Mouse (Mus musculus) heart, embryonic 14.5 days (tissue): ENCODE measurements around the gene Blm. TPM values are rescaled to one million over a fixed set of nuclear protein-coding genes. Genes with fewer than 3 reads are reported as not detected.

Source experiments
- ATAC-seq: fragments of 200-750 bp; cut with Nextera tagmentation; 2 replicates; pipeline ENCODE4 v1.8.0; 2017; ENCODE audit warnings: low read depth, moderate TSS enrichment; ENCODE audit not compliant: insufficient number of reproducible peaks, insufficient read depth, low FRiP score
- H3K27ac ChIP-seq, 2 experiments: fragments of 200-500 bp in 1 of 2; fragments of 300-500 bp in 1 of 2; sonication (generic) in 1 of 2; replicated peaks in 1 of 2; 2 replicates each; pipeline ENCODE4 v1.5.1; 2012 to 2014; ENCODE audit warnings: low read depth in 2 of 2, low read length in 2 of 2, control low read depth in 1 of 2, mild to moderate bottlenecking in 1 of 2, mixed read lengths in 1 of 2; ENCODE audit not compliant: control insufficient read depth in 1 of 2, insufficient read depth in 1 of 2
- H3K27me3 ChIP-seq: fragments of 300-500 bp; sonication (generic); 2 replicates; pipeline ENCODE4 v1.6.1; 2014; ENCODE audit warnings: mild to moderate bottlenecking, low read length, control low read depth; ENCODE audit not compliant: control insufficient read depth, insufficient read depth
- H3K36me3 ChIP-seq: fragments of 300-500 bp; sonication (generic); 2 replicates; pipeline ENCODE4 v1.6.1; 2014; ENCODE audit warnings: mild to moderate bottlenecking, control low read depth, low read length, mixed read lengths; ENCODE audit not compliant: control insufficient read depth, insufficient read depth
- H3K4me1 ChIP-seq, 2 experiments: fragments of 200-500 bp in 1 of 2; fragments of 300-500 bp in 1 of 2; sonication (generic) in 1 of 2; 2 replicates each; pipeline ENCODE4 v1.6.1; 2012 to 2014; ENCODE audit warnings: low read length in 2 of 2, control low read depth in 1 of 2, mixed read lengths in 1 of 2; ENCODE audit not compliant: control insufficient read depth in 2 of 2, insufficient read depth in 2 of 2
- H3K4me2 ChIP-seq: fragments of 300-500 bp; sonication (generic); 2 replicates; pipeline ENCODE4 v1.6.1; 2014; ENCODE audit warnings: mild to moderate bottlenecking, low read length
- H3K4me3 ChIP-seq, 2 experiments: fragments of 200-500 bp in 1 of 2; fragments of 300-500 bp in 1 of 2; sonication (generic) in 1 of 2; 2 replicates each; pipeline ENCODE4 v1.5.1; 2012 to 2014; ENCODE audit warnings: low read length in 2 of 2, mild to moderate bottlenecking in 2 of 2, control low read depth in 1 of 2, low read depth in 1 of 2, moderate library complexity in 1 of 2; ENCODE audit not compliant: control insufficient read depth in 1 of 2, insufficient read depth in 1 of 2
- H3K9ac ChIP-seq: fragments of 300-500 bp; sonication (generic); 2 replicates; pipeline ENCODE4 v1.6.1; 2014; ENCODE audit warnings: mild to moderate bottlenecking, low read length
- H3K9me3 ChIP-seq: fragments of 300-500 bp; sonication (generic); 2 replicates; pipeline ENCODE4 v1.6.1; 2016; ENCODE audit warnings: low read length, control low read depth; ENCODE audit not compliant: control insufficient read depth
- WGBS: fragments of 180-500 bp; shearing (Covaris S2); extraction: QIAGEN DNeasy Blood & Tissue Kit; methylation state at CpG from one replicate; pipeline ENCODE4 v1.1.7; 2014; 5-methylcytosine and 5-hydroxymethylcytosine counted together
- polyA plus RNA-seq: library from polyadenylated mRNA; unstranded; fragments of >200 nt; fragmentation: Nextera tagmentation; extraction: Ambion mirVana; gene quantifications from 2 replicates; pipeline ENCODE4 v1.2.1, GENCODE M21; 2014

Blm gene
- polyA plus RNA-seq, 1 experiment from 2014 or later, result 16.5 TPM

DNA sequence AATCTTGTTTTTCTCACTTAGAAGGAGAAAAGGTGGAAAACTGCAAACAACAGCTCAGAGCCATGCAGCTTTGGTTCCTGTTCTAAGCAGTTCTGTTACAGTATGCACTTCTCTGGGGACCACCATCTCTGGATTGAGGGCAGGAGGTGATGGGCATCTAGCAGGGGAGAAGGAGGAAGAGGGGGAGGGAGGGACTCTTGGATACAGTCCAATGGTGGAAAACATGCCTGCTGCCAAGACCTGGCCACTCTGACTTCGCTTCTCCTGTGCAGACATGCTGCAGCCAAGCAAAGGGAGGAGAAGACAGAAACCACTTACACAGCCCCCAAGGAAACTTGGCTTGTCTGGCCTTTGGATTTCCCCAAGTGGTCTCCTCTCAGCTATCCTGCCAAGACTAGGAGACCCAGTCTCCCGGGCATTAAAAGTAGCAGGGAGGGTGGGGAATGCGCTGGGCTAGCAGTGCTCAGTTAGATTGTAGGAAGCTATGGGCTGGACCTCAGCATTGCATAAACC lies 77.0 kb downstream of the Blm start:
- peak overlapping the region; percentile 30; the same call in 1 of the 2 replicates for H3K9ac ChIP-seq

DNA sequence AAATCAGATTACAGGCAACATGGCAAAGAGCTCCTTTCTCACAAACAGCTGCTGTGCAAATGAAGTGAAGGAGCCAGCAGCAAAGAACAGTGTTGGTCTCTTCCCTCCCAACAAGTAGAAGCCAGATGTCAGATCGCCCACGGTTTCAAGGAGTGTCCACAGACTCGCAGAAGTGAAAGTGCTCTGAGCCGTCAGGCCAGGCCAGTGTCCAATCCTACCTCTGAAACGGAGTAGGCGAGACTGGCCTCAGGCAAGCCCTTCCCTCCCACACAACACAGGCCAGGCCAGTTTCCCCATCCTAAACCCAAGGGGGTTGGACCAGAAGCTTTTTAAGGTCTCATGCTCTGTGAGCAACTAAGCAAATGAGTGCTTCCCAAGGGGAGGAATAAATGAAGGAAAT lies 77.7 kb downstream of the Blm start:
- H3K27me3 ChIP-seq, result no peaks in the 10 kb centered on the region
- H3K4me1 ChIP-seq, result peaks cover 19 to 24% of the 10 kb centered on the region in 2 experiments
- H3K9ac ChIP-seq, result no peak overlapping the region
- no peak overlapping the region for H3K4me2 ChIP-seq
- no peak for ATAC-seq
- H3K9me3 ChIP-seq, result no peaks in the 10 kb centered on the region
- H3K4me3 ChIP-seq, result no peak overlapping the region
- 0 out of 4 replicates have a peak overlapping the region, but pooled peaks of 1 of the 2 experiments have one; percentile 54 for H3K27ac ChIP-seq
- H3K36me3 ChIP-seq, result peaks cover 38% of the 10 kb centered on the region
- 72% methylated on average over 6 of the region's 6 CpGs for WGBS

More for the DNA sequence above, 77.0 kb downstream of the Blm start:
- Histone ChIP-seq H3K9me3 (no peaks in the 10 kb centered on the region), H3K27ac (peak overlapping the region in 1 of 2 experiments; percentile 54; a peak in 1 of 4 replicates), H3K27me3 (no peaks in the 10 kb centered on the region), H3K4me2 (no peak overlapping the region), H3K4me3 (no peak overlapping the region), H3K36me3 (peaks cover 39% of the 10 kb centered on the region), H3K4me1 (peaks cover 19 to 23% of the 10 kb centered on the region in 2 experiments)
- no peak for ATAC-seq
- 31% methylated on average over 3 of the region's 3 CpGs for WGBS

DNA sequence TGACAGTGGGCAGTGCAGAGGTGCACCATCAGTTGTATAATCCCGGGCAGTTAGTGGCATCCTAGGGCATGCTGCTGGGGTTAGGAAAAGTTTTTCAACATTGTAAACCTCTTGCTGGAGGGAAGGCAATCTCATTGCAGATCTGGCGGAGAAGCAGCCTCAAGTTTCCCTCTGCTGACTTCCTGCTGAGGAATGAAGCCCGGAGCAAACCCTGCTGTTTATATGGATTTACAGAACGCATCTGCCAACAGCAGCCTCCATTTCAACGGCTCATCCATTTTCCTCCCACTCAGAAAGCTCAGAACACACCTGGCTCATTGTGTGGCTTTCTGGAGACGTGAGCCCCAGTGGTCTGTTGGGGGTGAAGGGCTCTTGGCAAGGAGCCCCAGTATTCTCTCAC lies 78.6 kb downstream of the Blm start:
- 0 out of 4 replicates have a peak overlapping the region, but pooled peaks of 1 of the 2 experiments have one; percentile 27 for H3K27ac ChIP-seq
- no peaks in the 10 kb centered on the region for H3K27me3 ChIP-seq
- no peak overlapping the region for H3K4me2 ChIP-seq
- 62% methylated on average over 6 of the region's 6 CpGs for WGBS
- H3K4me1 ChIP-seq, result peaks cover 27 to 33% of the 10 kb centered on the region in 2 experiments
- H3K9ac ChIP-seq, result peak overlapping the region; percentile 7; the same call in 1 of the 2 replicates
- H3K4me3 ChIP-seq, result no peak overlapping the region
- no peaks in the 10 kb centered on the region for H3K9me3 ChIP-seq
- ATAC-seq, result no peak
- peaks cover 37% of the 10 kb centered on the region for H3K36me3 ChIP-seq

DNA sequence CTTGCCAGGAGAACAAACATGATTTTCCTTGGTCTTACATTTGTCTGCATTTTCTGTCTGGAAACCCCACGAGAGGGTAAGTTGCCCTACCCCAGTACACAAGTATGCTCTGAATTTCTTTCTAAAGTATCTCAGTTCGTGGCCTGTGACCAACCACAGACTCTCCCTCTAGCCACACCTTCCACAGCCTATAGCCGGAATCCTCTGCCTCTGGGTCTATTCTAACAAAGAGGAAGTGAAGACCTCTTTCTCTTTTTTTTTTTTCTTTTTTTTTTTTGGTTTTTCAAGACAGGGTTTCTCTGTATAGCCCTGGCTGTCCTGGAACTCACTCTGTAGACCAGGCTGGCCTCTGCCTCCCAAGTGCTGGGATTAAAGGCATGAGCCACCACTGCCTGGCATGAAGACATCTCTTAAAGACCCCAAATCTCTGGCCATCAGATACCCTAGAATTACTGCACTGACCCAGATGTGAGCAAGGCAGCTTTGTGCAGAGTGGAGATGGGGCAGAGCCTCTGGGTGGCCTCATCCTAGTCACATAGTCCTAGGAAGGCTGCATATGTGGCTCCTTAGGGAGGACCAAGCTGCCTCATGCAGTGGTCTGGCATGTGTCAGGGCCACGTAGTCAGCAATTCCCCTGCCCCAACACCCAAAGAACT lies 79.3 kb downstream of the Blm start:
- Histone ChIP-seq H3K36me3 (peaks cover 35% of the 10 kb centered on the region), H3K4me2 (no peak overlapping the region), H3K9ac (peak overlapping the region; percentile 7; the same call in 1 of the 2 replicates), H3K27me3 (no peaks in the 10 kb centered on the region), H3K4me1 (peaks cover 32 to 40% of the 10 kb centered on the region in 2 experiments), H3K9me3 (no peaks in the 10 kb centered on the region), H3K4me3 (no peak overlapping the region), H3K27ac (no peak overlapping the region)
- ATAC-seq, result no peak
- WGBS, result 47% methylated on average over 4 of the region's 4 CpGs

DNA sequence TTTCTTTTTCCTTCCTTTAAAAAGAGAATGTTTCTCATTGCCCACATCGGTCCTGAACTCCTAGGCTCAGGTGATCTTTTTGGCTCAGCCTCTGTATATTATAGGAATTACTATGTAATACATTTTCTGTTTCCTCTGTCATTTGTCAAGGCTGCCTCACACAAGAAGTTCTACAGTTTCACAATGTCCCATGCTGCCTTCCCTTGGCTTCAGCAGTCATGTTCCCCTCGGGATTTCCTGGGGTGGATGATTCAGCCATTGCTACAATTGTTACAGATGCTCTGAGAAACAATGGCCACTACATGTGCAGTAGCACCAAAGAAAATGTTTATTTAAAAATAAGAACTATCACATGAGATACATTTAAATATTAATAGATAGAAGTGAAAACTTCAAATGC lies 80.1 kb downstream of the Blm start:
- ATAC-seq, result no peak
- Histone ChIP-seq H3K36me3 (peaks cover 27% of the 10 kb centered on the region), H3K9ac (no peak overlapping the region), H3K9me3 (no peaks in the 10 kb centered on the region), H3K27ac (no peak overlapping the region), H3K4me3 (no peak overlapping the region), H3K27me3 (no peaks in the 10 kb centered on the region), H3K4me1 (peaks cover 32 to 41% of the 10 kb centered on the region in 2 experiments), H3K4me2 (no peak overlapping the region)
- WGBS, result 83% methylated on average over 2 of the region's 2 CpGs

DNA sequence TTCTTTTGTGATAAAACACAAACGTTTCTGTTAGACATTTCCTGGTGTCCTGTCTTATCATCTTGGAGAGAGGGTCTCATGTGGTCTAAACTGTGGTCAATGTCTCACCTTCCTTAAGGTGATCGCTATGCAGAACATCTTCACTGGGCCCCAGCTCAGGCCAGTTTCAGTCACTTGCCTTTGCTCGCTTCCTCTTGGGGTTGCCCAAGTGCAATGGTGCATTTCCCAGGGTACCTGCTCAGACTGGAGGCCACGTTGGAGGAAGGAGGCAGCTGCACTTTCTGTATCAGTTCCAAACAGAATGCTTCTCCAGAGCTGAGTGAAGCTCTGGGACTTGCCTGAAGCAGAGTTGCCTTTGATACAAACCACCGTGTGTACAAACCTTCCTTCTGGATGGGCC lies 80.9 kb downstream of the Blm start:
- H3K4me3 ChIP-seq, result no peak overlapping the region
- no peak overlapping the region for H3K9ac ChIP-seq
- 83% methylated on average over 5 of the region's 5 CpGs for WGBS
- H3K27ac ChIP-seq, result no peak overlapping the region
- H3K9me3 ChIP-seq, result no peaks in the 10 kb centered on the region
- no peak overlapping the region for H3K4me2 ChIP-seq
- H3K4me1 ChIP-seq, result peaks cover 32 to 44% of the 10 kb centered on the region in 2 experiments
- no peaks in the 10 kb centered on the region for H3K27me3 ChIP-seq
- peaks cover 20% of the 10 kb centered on the region for H3K36me3 ChIP-seq
- ATAC-seq, result no peak

DNA sequence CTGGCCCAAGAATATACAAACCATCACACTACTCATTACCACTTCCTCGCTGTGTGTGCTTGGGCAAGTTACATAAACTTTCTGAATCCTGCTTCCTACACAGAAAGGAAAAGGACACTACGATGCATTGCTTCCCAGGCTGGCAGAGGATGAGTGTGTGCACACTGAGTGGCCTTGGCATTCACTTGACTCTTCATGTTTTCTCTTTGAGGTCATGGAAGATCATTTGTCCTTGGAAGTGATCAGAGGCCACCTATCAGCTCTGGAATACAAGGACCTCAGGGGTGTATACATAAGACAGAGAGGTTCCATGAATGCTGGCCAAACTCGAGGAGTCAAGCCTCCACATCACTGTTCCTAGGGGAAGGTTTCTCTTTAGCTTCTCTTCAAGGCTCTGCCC lies 81.8 kb downstream of the Blm start:
- ATAC-seq, result no peak
- no peaks in the 10 kb centered on the region for H3K27me3 ChIP-seq
- no peak overlapping the region for H3K4me3 ChIP-seq
- peaks cover 29 to 37% of the 10 kb centered on the region in 2 experiments for H3K4me1 ChIP-seq
- H3K4me2 ChIP-seq, result no peak overlapping the region
- WGBS, result 92% methylated on average over 3 of the region's 3 CpGs
- H3K9me3 ChIP-seq, result no peaks in the 10 kb centered on the region
- peaks cover 20% of the 10 kb centered on the region for H3K36me3 ChIP-seq
- H3K27ac ChIP-seq, result no peak overlapping the region
- no peak overlapping the region for H3K9ac ChIP-seq
